Mouse (Mus musculus) midbrain, postnatal 0 days (tissue): ENCODE results near the gene Gzmk. TPM values are rescaled to one million over a fixed set of nuclear protein-coding genes. Genes with fewer than 3 reads are reported as not detected.

Experiments used
- ATAC-seq: fragments of 200-750 bp; cut with Nextera tagmentation; 2 replicates; pipeline ENCODE4 v1.8.0; 2017; ENCODE audit warnings: moderate number of reproducible peaks, mild to moderate bottlenecking, moderate TSS enrichment, moderate library complexity; ENCODE audit not compliant: low FRiP score
- DNase-seq: peaks from one replicate; pipeline ENCODE4 v3.0.0-alpha.2; 2015; ENCODE audit warnings: low spot score
- H3K27ac ChIP-seq: fragments of 300-500 bp; sonication (generic); 2 replicates; pipeline ENCODE4 v1.5.1; 2014; ENCODE audit warnings: low read depth, mild to moderate bottlenecking, low read length, mixed read lengths
- H3K27me3 ChIP-seq: fragments of 300-500 bp; sonication (generic); 2 replicates; pipeline ENCODE4 v1.6.1; 2014; ENCODE audit warnings: low read length, control low read depth, mixed read lengths; ENCODE audit not compliant: insufficient read depth
- H3K36me3 ChIP-seq: fragments of 300-500 bp; sonication (generic); 2 replicates; pipeline ENCODE4 v1.6.1; 2014; ENCODE audit warnings: low read length, control low read depth, mixed read lengths; ENCODE audit not compliant: insufficient read depth
- H3K4me1 ChIP-seq: fragments of 300-500 bp; sonication (generic); 2 replicates; pipeline ENCODE4 v1.6.1; 2014; ENCODE audit warnings: mild to moderate bottlenecking, control low read depth, antibody characterized with exemption, low read length, mixed read lengths; ENCODE audit not compliant: insufficient read depth
- H3K4me2 ChIP-seq: fragments of 300-500 bp; sonication (generic); 2 replicates; pipeline ENCODE4 v1.6.1; 2014; ENCODE audit warnings: low read depth, mild to moderate bottlenecking, low read length, mixed read lengths; ENCODE audit not compliant: poor library complexity, severe bottlenecking
- H3K4me3 ChIP-seq: fragments of 300-500 bp; sonication (generic); 2 replicates; pipeline ENCODE4 v1.5.1; 2014; ENCODE audit warnings: low read depth, mild to moderate bottlenecking, low read length, moderate library complexity
- H3K9ac ChIP-seq: fragments of 300-500 bp; sonication (generic); replicated peaks from 2 replicates; pipeline ENCODE4 v1.6.1; 2014; ENCODE audit warnings: mild to moderate bottlenecking, low read length, moderate library complexity, mixed read lengths; ENCODE audit not compliant: poor library complexity, severe bottlenecking
- H3K9me3 ChIP-seq: fragments of 300-500 bp; sonication (generic); 2 replicates; pipeline ENCODE4 v1.6.1; 2016; ENCODE audit warnings: low read length, control low read depth
- CTCF ChIP-seq: IDR thresholded peaks from 2 replicates; pipeline ENCODE4 v1.5.1; 2016; ENCODE audit warnings: antibody characterized with exemption, mild to moderate bottlenecking
- WGBS: fragments of 180-500 bp; shearing (Covaris S2); extraction: QIAGEN DNeasy Blood & Tissue Kit; methylation state at CpG from one replicate; pipeline ENCODE4 v1.1.7; 2014; 5-methylcytosine and 5-hydroxymethylcytosine counted together
- polyA plus RNA-seq: library from polyadenylated mRNA; unstranded; fragments of >200 nt; fragmentation: Nextera tagmentation; extraction: Ambion mirVana; gene quantifications from 2 replicates; pipeline ENCODE4 v1.2.1, GENCODE M21; 2015
- total RNA-seq: library from RNA; depleted of rRNA; stranded (reverse); fragments of >200 nt; gene quantifications from 2 replicates; pipeline ENCODE4 v1.2.3, GENCODE M21; 2014

Gene Gzmk
- total and polyA plus RNA-seq, 2 experiments from 2014 or later, result not detected

- 67% methylated on average over 8 of the region's 8 CpGs for WGBS
- no peaks in the 10 kb centered on the region for H3K36me3 ChIP-seq
- H3K4me3 ChIP-seq, result no peak overlapping the region
- no peaks in the 10 kb centered on the region for H3K27me3 ChIP-seq
- no peak overlapping the region for H3K4me2 ChIP-seq
- TF ChIP-seq CTCF, result no peak
- no peak overlapping the region for H3K9ac ChIP-seq
- H3K27ac ChIP-seq, result no peak overlapping the region
- DNase-seq (no peak), ATAC-seq (no peak)
- no peaks in the 10 kb centered on the region for H3K9me3 ChIP-seq
- no peaks in the 10 kb centered on the region for H3K4me1 ChIP-seq
Measured at GRCm38 (mm10) chr13:113183310-113183709, 42.4 kb downstream of the Gzmk start.

- no peak for DNase-seq
Measured at GRCm38 (mm10) chr13:113174162-113174561, 51.5 kb downstream of the Gzmk start.

GRCm38 (mm10) chr13:113170256-113170655 is 55.5 kb downstream of the Gzmk start:
- no peak overlapping the region for H3K4me2 ChIP-seq
- no peak for ATAC-seq

More at GRCm38 (mm10) chr13:113174162-113174561, 51.5 kb downstream of the Gzmk start:
- no peak for ATAC-seq
- Histone ChIP-seq H3K36me3 (no peaks in the 10 kb centered on the region), H3K4me1 (no peaks in the 10 kb centered on the region), H3K9ac (no peak overlapping the region), H3K4me2 (no peak overlapping the region), H3K9me3 (no peaks in the 10 kb centered on the region), H3K27me3 (no peaks in the 10 kb centered on the region), H3K27ac (no peak overlapping the region), H3K4me3 (no peak overlapping the region)
- TF ChIP-seq CTCF, result no peak
- WGBS, result 86% methylated on average over 6 of the region's 6 CpGs

GRCm38 (mm10) chr13:113168018-113168534 is 57.6 kb downstream of the Gzmk start:
- 82% methylated on average over 9 of the region's 9 CpGs for WGBS

More at GRCm38 (mm10) chr13:113170256-113170655, 55.5 kb downstream of the Gzmk start:
- H3K36me3 ChIP-seq, result no peaks in the 10 kb centered on the region
- H3K27me3 ChIP-seq, result no peaks in the 10 kb centered on the region
- no peak overlapping the region for H3K9ac ChIP-seq
- DNase-seq, result no peak
- no peak overlapping the region for H3K27ac ChIP-seq
- no peak for TF ChIP-seq CTCF
- H3K9me3 ChIP-seq, result no peaks in the 10 kb centered on the region
- no peaks in the 10 kb centered on the region for H3K4me1 ChIP-seq
- H3K4me3 ChIP-seq, result no peak overlapping the region

GRCm38 (mm10) chr13:113164252-113165005 is 61.3 kb downstream of the Gzmk start:
- 94% methylated on average over 5 of the region's 5 CpGs for WGBS

More at GRCm38 (mm10) chr13:113168018-113168534, 57.6 kb downstream of the Gzmk start:
- DNase-seq (no peak), ATAC-seq (no peak)
- H3K27ac ChIP-seq, result no peak overlapping the region
- no peak for TF ChIP-seq CTCF
- no peak overlapping the region for H3K9ac ChIP-seq
- H3K4me3 ChIP-seq, result no peak overlapping the region
- no peaks in the 10 kb centered on the region for H3K9me3 ChIP-seq
- H3K36me3 ChIP-seq, result no peaks in the 10 kb centered on the region
- H3K4me2 ChIP-seq, result no peak overlapping the region
- H3K4me1 ChIP-seq, result no peaks in the 10 kb centered on the region
- H3K27me3 ChIP-seq, result no peaks in the 10 kb centered on the region

GRCm38 (mm10) chr13:113151556-113151955 is 74.2 kb downstream of the Gzmk start:
- H3K4me2 ChIP-seq, result no peak overlapping the region
- H3K27me3 ChIP-seq, result no peaks in the 10 kb centered on the region
- no peak overlapping the region for H3K9ac ChIP-seq
- no peak for TF ChIP-seq CTCF
- no peaks in the 10 kb centered on the region for H3K36me3 ChIP-seq
- H3K27ac ChIP-seq, result no peak overlapping the region
- no peak overlapping the region for H3K4me3 ChIP-seq
- DNase-seq (no peak), ATAC-seq (no peak)
- no peaks in the 10 kb centered on the region for H3K4me1 ChIP-seq
- no peaks in the 10 kb centered on the region for H3K9me3 ChIP-seq
- 89% methylated on average over 4 of the region's 4 CpGs for WGBS

More at GRCm38 (mm10) chr13:113164252-113165005, 61.3 kb downstream of the Gzmk start:
- TF ChIP-seq CTCF, result no peak
- DNase-seq, result no peak
- Histone ChIP-seq H3K4me2 (no peak overlapping the region), H3K9me3 (no peaks in the 10 kb centered on the region), H3K36me3 (no peaks in the 10 kb centered on the region), H3K4me3 (no peak overlapping the region), H3K27ac (no peak overlapping the region), H3K9ac (no peak overlapping the region), H3K4me1 (no peaks in the 10 kb centered on the region), H3K27me3 (no peaks in the 10 kb centered on the region)
- no peak for ATAC-seq
